Mouse (Mus musculus): ENCODE measurements around the gene Rnf113a2.

DNA sequence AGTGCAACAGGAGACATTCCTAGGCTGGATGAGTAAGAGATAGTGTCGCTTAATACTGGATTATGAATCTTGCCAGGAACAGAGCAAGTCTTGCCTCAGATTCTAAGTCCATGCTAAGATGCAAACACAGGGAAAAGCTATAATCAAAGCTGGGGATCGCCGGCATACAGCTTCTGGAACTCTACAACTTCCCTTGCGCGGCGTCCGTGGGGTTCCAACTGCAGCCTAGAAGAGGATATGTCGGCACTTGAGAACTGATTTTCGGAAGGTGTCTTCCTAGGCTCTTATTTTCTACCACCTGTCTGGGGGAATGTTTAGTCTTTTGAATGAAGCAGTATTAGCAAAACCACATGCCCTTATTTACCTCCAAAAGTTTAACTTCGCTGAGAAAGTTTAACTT is 32.9 kb downstream of the Rnf113a2 start:
- TF ChIP-seq CTCF (IDR thresholded peaks at IDR 0.05; ENCODE audit: insufficient read depth, low read length) (no peak), POLR2A (IDR thresholded peaks at IDR 0.05; ENCODE audit: borderline replicate concordance, extremely low read depth, low read depth, low read length) (no peak)
